Mouse (Mus musculus) spleen, adult 2 months (tissue): ENCODE measurements around the gene Naa15.

Source experiments
- CTCF ChIP-seq: fragments of 200-500 bp; IDR thresholded peaks from 2 replicates; pipeline ENCODE4 v1.5.1; 2011; ENCODE audit warnings: mild to moderate bottlenecking, inconsistent platforms; ENCODE audit not compliant: insufficient read depth, insufficient read length, insufficient replicate concordance; ENCODE audit errors: extremely low read depth
- POLR2A ChIP-seq: fragments of 200-500 bp; IDR thresholded peaks from 2 replicates; pipeline ENCODE4 v1.6.1; 2011; ENCODE audit warnings: low read depth, low read length, inconsistent platforms

- TF ChIP-seq POLR2A (no peak), CTCF (no peak)
Measured at GRCm38 (mm10) chr3:51399531-51399930, 15.4 kb upstream of the Naa15 start.
